Mouse (Mus musculus) B cell, adult (primary cell): Measurements from ENCODE around the gene Stk26. TPM values are rescaled to one million over a fixed set of nuclear protein-coding genes. Genes with fewer than 3 reads are reported as not detected.

ENCODE experiments used
- total RNA-seq: library from RNA; stranded (reverse); gene quantifications from 4 replicates; pipeline ENCODE4 v1.2.4, GENCODE M21; 2023; ENCODE audit not compliant: inconsistent age

The Stk26 gene
- 41.5 to 46.0 TPM (median 43.4 TPM) in 4 replicates for total RNA-seq

GRCm38 (mm10) chrX:50840847-50841560, at the start of gene Stk26:
Gene Stk26, plus strand, starts transcription at chrX:50841047.

GRCm38 (mm10) chrX:50942610-50943009, 101.8 kb downstream of the Stk26 start, which contains the start of gene Frmd7:
Gene Frmd7, minus strand, starts transcription at chrX:50942710.

Other genes starting within 250 kb of the Stk26 start
- not detected in 4 replicates for gene Frmd7, start 101.7 kb downstream of the Stk26 start, total RNA-seq
- gene Rap2c, start 177.0 kb downstream of the Stk26 start, total RNA-seq = 36.4 to 40.0 TPM (median 37.9 TPM) in 4 replicates